Mouse (Mus musculus) brain, embryonic 14.5 days (tissue): ENCODE data around the gene Slfn1.
"Not testable (repeated sequence)": the region's sequence is repeated elsewhere in the genome, so short reads cannot be mapped to it uniquely, and the experiment has no call there.

Source experiments
- CTCF ChIP-seq: fragments of 200-500 bp; IDR thresholded peaks from 2 replicates; pipeline ENCODE4 v1.5.1; 2012; ENCODE audit warnings: inconsistent platforms, mild to moderate bottlenecking, moderate library complexity, borderline replicate concordance; ENCODE audit not compliant: insufficient read depth, insufficient read length; ENCODE audit errors: extremely low read depth
- POLR2A ChIP-seq: fragments of 200-500 bp; IDR thresholded peaks from 2 replicates; pipeline ENCODE4 v1.6.1; 2012; ENCODE audit warnings: mild to moderate bottlenecking, inconsistent platforms, borderline replicate concordance; ENCODE audit not compliant: poor library complexity, insufficient read depth, insufficient read length, severe bottlenecking; ENCODE audit errors: extremely low read depth

DNA sequence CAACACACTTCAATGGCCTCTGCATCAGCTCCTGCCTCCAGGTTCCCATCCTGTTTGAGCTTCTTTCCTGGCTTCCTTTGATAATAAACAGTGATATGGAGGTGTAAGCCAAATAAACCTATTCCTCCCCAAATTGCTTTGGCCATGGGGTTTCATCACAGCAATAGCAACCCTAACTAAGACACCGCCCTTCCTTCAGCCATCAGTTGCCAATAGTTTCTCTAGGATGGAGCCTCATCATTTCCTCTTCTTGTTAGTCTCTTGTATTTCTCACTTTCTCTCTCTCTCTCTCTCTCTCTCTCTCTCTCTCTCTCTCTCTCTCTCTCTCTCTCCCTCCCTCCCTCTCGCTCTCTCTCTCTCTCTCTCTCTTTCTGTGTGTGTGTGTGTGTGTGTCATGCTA, 20.6 kb downstream of the Slfn1 start:
- not testable (repeated sequence) for TF ChIP-seq POLR2A, CTCF
